Mouse (Mus musculus) CH12.LX (cell line): ENCODE data around the gene Bclaf1. TPM values are rescaled to one million over a fixed set of nuclear protein-coding genes. Genes with fewer than 3 reads are reported as not detected.

ENCODE experiments used
- DNase-seq: peaks from one replicate; pipeline ENCODE4 v3.0.0-alpha.2; 2013; ENCODE audit errors: extremely low read depth
- H3K27ac ChIP-seq: 2 replicates; pipeline ENCODE4 v1.5.1; 2012; ENCODE audit warnings: low read depth, mild to moderate bottlenecking, control low read depth, moderate library complexity; ENCODE audit not compliant: insufficient read depth
- H3K27me3 ChIP-seq: replicated peaks from 2 replicates; pipeline ENCODE3; 2012; ENCODE audit warnings: inconsistent platforms
- H3K36me3 ChIP-seq, 2 experiments: replicated peaks in 1 of 2; 2 replicates each; pipeline versions ENCODE3 to v1.6.1; 2012; ENCODE audit warnings: inconsistent platforms in 1 of 2, low read length in 1 of 2, mild to moderate bottlenecking in 1 of 2, mixed read lengths in 1 of 2, moderate library complexity in 1 of 2; ENCODE audit not compliant: control insufficient read depth in 1 of 2, insufficient read depth in 1 of 2
- H3K4me1 ChIP-seq, 2 experiments: 2 replicates each; pipeline ENCODE4 v1.6.1; 2012; ENCODE audit warnings: inconsistent platforms in 1 of 2, moderate library complexity in 1 of 2; ENCODE audit not compliant: insufficient read depth in 2 of 2, control insufficient read depth in 1 of 2
- H3K4me2 ChIP-seq: 2 replicates; pipeline ENCODE4 v1.6.1; 2012; ENCODE audit warnings: low read depth, mild to moderate bottlenecking, control low read depth; ENCODE audit not compliant: poor library complexity, insufficient read depth, severe bottlenecking
- H3K4me3 ChIP-seq, 3 experiments: fragments of 150-350 bp in 1 of 3; sonication (generic) in 1 of 3; replicated peaks in 1 of 3; 2 replicates each; pipeline versions ENCODE3 to v1.5.1; 2011 to 2012; ENCODE audit warnings: low read depth in 2 of 3, low read length in 2 of 3, mild to moderate bottlenecking in 2 of 3, moderate library complexity in 2 of 3, control low read depth in 1 of 3, improper control_type of control experiment in 1 of 3, inconsistent platforms in 1 of 3, mixed read lengths in 1 of 3; ENCODE audit not compliant: poor library complexity in 1 of 3
- H3K79me2 ChIP-seq: replicated peaks from 2 replicates; pipeline ENCODE4 v1.6.1; 2012; ENCODE audit warnings: mild to moderate bottlenecking, moderate library complexity; ENCODE audit not compliant: control insufficient read depth, poor library complexity, insufficient read depth, severe bottlenecking; ENCODE audit errors: extremely low read depth
- H3K9ac ChIP-seq: 2 replicates; pipeline ENCODE4 v1.6.1; 2012; ENCODE audit warnings: low read depth, mild to moderate bottlenecking, control low read depth, moderate library complexity; ENCODE audit not compliant: insufficient read depth
- H3K9me3 ChIP-seq: replicated peaks from 2 replicates; pipeline ENCODE3; 2012; ENCODE audit warnings: low read length, inconsistent platforms, mixed read lengths
- BHLHE40 ChIP-seq: IDR thresholded peaks from 2 replicates; pipeline ENCODE4 v1.6.1; 2011; ENCODE audit warnings: mild to moderate bottlenecking, low read depth, low read length, improper control_type of control experiment
- CHD2 ChIP-seq: IDR thresholded peaks from 2 replicates; pipeline ENCODE4 v1.6.1; 2011; ENCODE audit warnings: low read length, improper control_type of control experiment
- CTCF ChIP-seq, 2 experiments: IDR thresholded peaks in 1 of 2; conservative IDR thresholded peaks in 1 of 2; 2 replicates each; pipeline ENCODE4 v1.5.1; 2011 to 2012; ENCODE audit warnings: low read depth in 2 of 2, low read length in 2 of 2, improper control_type of control experiment in 1 of 2, inconsistent platforms in 1 of 2, mild to moderate bottlenecking in 1 of 2, moderate library complexity in 1 of 2
- EP300 ChIP-seq: IDR thresholded peaks from 2 replicates; pipeline ENCODE4 v1.6.1; 2011; ENCODE audit warnings: low read length, improper control_type of control experiment
- ETS1 ChIP-seq: conservative IDR thresholded peaks from 2 replicates; pipeline ENCODE4 v1.6.1; 2012; ENCODE audit warnings: low read depth, mild to moderate bottlenecking, inconsistent platforms, low read length, improper control_type of control experiment, moderate library complexity
- IRF4 ChIP-seq: IDR thresholded peaks from 2 replicates; pipeline ENCODE4 v1.6.1; 2014; ENCODE audit warnings: low read depth, mild to moderate bottlenecking, inconsistent platforms, low read length, improper control_type of control experiment
- JUN ChIP-seq: IDR thresholded peaks from 2 replicates; pipeline ENCODE4 v1.6.1; 2011; ENCODE audit warnings: low read depth, mild to moderate bottlenecking, low read length, improper control_type of control experiment, moderate library complexity; ENCODE audit not compliant: insufficient read depth
- MAFK ChIP-seq: IDR thresholded peaks from 2 replicates; pipeline ENCODE4 v1.6.1; 2011; ENCODE audit warnings: low read length, improper control_type of control experiment; ENCODE audit not compliant: insufficient replicate concordance
- MAZ ChIP-seq: IDR thresholded peaks from 2 replicates; pipeline ENCODE4 v1.6.1; 2012; ENCODE audit warnings: low read depth, mild to moderate bottlenecking, inconsistent platforms, low read length, improper control_type of control experiment, moderate library complexity
- MYC ChIP-seq: IDR thresholded peaks from 2 replicates; pipeline ENCODE4 v1.6.1; 2011; ENCODE audit warnings: low read depth, mild to moderate bottlenecking, improper control_type of control experiment, low read length
- NRF1 ChIP-seq: IDR thresholded peaks from 2 replicates; pipeline ENCODE4 v1.6.1; 2014; ENCODE audit warnings: low read depth, mild to moderate bottlenecking, inconsistent platforms, low read length, improper control_type of control experiment, moderate library complexity
- PAX5 ChIP-seq: IDR thresholded peaks from 2 replicates; pipeline ENCODE4 v1.6.1; 2012; ENCODE audit warnings: low read length, inconsistent platforms, mixed read lengths
- POLR2AphosphoS2 ChIP-seq: IDR thresholded peaks from 2 replicates; pipeline ENCODE4 v1.6.1; 2011; ENCODE audit warnings: low read depth, low read length, improper control_type of control experiment
- RAD21 ChIP-seq: IDR thresholded peaks from 2 replicates; pipeline ENCODE4 v1.6.1; 2011; ENCODE audit warnings: low read depth, mild to moderate bottlenecking, low read length, improper control_type of control experiment, moderate library complexity
- SMC3 ChIP-seq: IDR thresholded peaks from 2 replicates; pipeline ENCODE4 v1.6.1; 2011; ENCODE audit warnings: low read depth, low read length, improper control_type of control experiment
- TCF12 ChIP-seq: IDR thresholded peaks from 2 replicates; pipeline ENCODE4 v1.6.1; 2014; ENCODE audit warnings: low read depth, mild to moderate bottlenecking, inconsistent platforms, low read length, improper control_type of control experiment
- USF1 ChIP-seq: IDR thresholded peaks from 2 replicates; pipeline ENCODE4 v1.6.1; 2014; ENCODE audit warnings: low read depth, mild to moderate bottlenecking, inconsistent platforms, low read length, improper control_type of control experiment
- ZKSCAN1 ChIP-seq: IDR thresholded peaks from 2 replicates; pipeline ENCODE4 v1.6.1; 2012; ENCODE audit warnings: low read depth, inconsistent platforms, low read length, improper control_type of control experiment, borderline replicate concordance
- dilution Hi-C: fragments of 300-500 bp; cut with MboI; formaldehyde crosslinking; loops from 2 replicates; pipeline ENCODE4 v1.14.3; 2020; ENCODE audit warnings: low sequenced_read_pairs; ENCODE audit not compliant: extremely low pct_unique_long_range_greater_than_20kb, extremely low pct_ligation_motif_present
- in situ Hi-C: fragments of 300-500 bp; cut with MboI; formaldehyde crosslinking; loops from 3 replicates; pipeline ENCODE4 v1.14.3; 2019; ENCODE audit warnings: low sequenced_read_pairs, low pct_ligation_motif_present, low pct_unique_long_range_greater_than_20kb, mixed read lengths
- polyA plus RNA-seq: library from polyadenylated mRNA; unstranded; fragments of >175 nt; gene quantifications from 2 replicates; pipeline ENCODE4 v1.2.1, GENCODE M21; 2012; ENCODE audit warnings: low read depth; ENCODE audit not compliant: insufficient read length
- total RNA-seq, 2 experiments: library from RNA; depleted of rRNA; stranded (reverse); fragments of 300-350 nt in 1 of 2; fragments of >200 nt in 1 of 2; gene quantifications; 2 replicates each; pipeline ENCODE4 v1.2.3; 2012 to 2014

Bclaf1 gene
- total and polyA plus RNA-seq, 3 experiments: 84.2 to 242 (median 186) TPM

DNA sequence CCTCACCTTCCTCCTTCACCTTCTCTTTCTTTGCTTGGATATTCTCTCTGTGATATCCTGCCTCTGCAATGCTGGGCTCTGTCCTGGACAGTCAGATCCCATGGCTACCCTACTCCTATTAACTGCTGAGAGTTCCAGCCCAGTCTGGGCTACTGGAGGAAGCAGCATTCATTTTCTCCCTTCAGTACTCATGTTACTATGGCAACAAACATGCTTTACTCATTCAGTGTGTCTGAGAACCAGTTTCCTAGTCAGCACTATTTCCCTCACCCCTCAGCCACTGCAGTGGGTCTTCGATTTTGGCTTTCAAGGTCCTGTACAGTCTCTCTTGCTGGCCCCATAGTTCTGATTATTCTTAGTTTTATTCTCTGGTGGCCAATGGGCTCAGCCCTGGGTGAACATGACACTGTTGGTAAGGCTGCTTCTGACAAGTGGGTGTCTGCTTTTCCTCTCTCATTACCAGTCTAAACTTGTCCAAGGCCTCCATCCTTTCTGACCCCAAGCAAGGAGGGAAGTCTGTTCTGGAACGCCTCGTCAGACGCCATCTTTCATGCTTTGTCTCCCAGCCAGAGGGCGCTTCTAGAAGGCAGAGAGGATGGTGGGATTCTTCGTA is 70.6 kb downstream of the Bclaf1 start:
- in situ Hi-C loops (no loop called here), dilution Hi-C loops (no loop called here)
- no peak for DNase-seq
- Histone ChIP-seq H3K36me3 (no peaks in the 10 kb centered on the region), H3K9me3 (no peaks in the 10 kb centered on the region), H3K4me3 (no peak overlapping the region), H3K4me1 (peaks cover 0 to 6% of the 10 kb centered on the region in 2 experiments; a peak in 1 of 4 replicates), H3K9ac (no peak overlapping the region), H3K4me2 (no peak overlapping the region), H3K79me2 (no peaks in the 10 kb centered on the region), H3K27ac (no peak overlapping the region), H3K27me3 (peaks cover 3% of the 10 kb centered on the region)
- no peak for TF ChIP-seq RAD21
- TF ChIP-seq TCF12: no peak
- no peak for TF ChIP-seq SMC3
- no peak for TF ChIP-seq MAFK
- no peak for TF ChIP-seq CTCF (conservative IDR thresholded peaks at IDR 0.05 in 1 of 2, IDR thresholded peaks at IDR 0.05 in 1 of 2; ENCODE audit: low read depth in 2 of 2, low read length in 2 of 2)
- no peak for TF ChIP-seq ZKSCAN1
- TF ChIP-seq JUN: no peak
- TF ChIP-seq IRF4: no peak
- TF ChIP-seq BHLHE40: no peak
- no peak for TF ChIP-seq MAZ
- no peak for TF ChIP-seq USF1
- no peak for TF ChIP-seq NRF1
- TF ChIP-seq PAX5: no peak
- no peak for TF ChIP-seq POLR2AphosphoS2
- TF ChIP-seq EP300: no peak
- no peak for TF ChIP-seq CHD2
- TF ChIP-seq ETS1: no peak
- no peak for TF ChIP-seq MYC

DNA sequence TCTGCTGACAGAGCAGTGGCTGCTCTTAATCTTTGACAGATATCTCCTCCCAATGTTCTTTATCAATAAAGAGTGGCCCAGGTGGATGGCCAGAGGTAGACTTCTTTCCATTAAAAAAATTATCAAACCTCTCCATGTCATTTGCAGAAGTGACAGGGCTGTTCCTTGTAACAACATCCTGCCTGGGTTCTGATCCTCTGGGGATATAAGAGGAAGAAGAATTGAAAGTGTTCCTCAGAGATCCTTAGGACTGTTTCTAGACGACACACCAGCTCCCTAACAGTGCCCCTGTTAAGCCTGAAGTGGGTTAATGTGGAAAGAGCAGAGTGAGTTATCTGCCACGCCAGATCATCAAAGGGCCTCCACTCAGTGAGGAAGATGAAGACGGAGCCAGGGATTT is 78.3 kb downstream of the Bclaf1 start:
- peaks cover 3% of the 10 kb centered on the region for H3K27me3 ChIP-seq
- no peak for TF ChIP-seq CTCF (conservative IDR thresholded peaks at IDR 0.05 in 1 of 2, IDR thresholded peaks at IDR 0.05 in 1 of 2; ENCODE audit: low read depth in 2 of 2, low read length in 2 of 2)
- TF ChIP-seq, all 38 proteins: peak for 0
- no peak overlapping the region for H3K27ac ChIP-seq
- no peak for DNase-seq
- dilution Hi-C loops: no loop called here
- no peak overlapping the region for H3K9ac ChIP-seq
- H3K4me3 ChIP-seq: no peak overlapping the region
- no peaks in the 10 kb centered on the region for H3K36me3 ChIP-seq
- in situ Hi-C loops: no loop called here
- peaks cover 0 to 8% of the 10 kb centered on the region in 2 experiments; a peak in 1 of 4 replicates for H3K4me1 ChIP-seq
- H3K79me2 ChIP-seq: no peaks in the 10 kb centered on the region
- H3K4me2 ChIP-seq: no peak overlapping the region
- no peaks in the 10 kb centered on the region for H3K9me3 ChIP-seq

Other genes with a start within 250 kb of the Bclaf1 start
- 7.4 and 8.8 TPM in 2 replicates for gene Map7, start 164.0 kb upstream of the Bclaf1 start, total RNA-seq (2012; rRNA removed)
- 21.6 and 23.3 TPM in 2 replicates for gene Map7, start 164.0 kb upstream of the Bclaf1 start, total RNA-seq (2014; rRNA removed)
- 31.1 and 48.0 TPM in 2 replicates for gene Map7, start 164.0 kb upstream of the Bclaf1 start, polyA plus RNA-seq
- gene Mtfr2, start 35.3 kb downstream of the Bclaf1 start, total RNA-seq (2012; rRNA removed): 4.0 and 4.4 TPM in 2 replicates
- 3.2 and 3.8 TPM in 2 replicates for gene Mtfr2, start 35.3 kb downstream of the Bclaf1 start, total RNA-seq (2014; rRNA removed)
- gene Mtfr2, start 35.3 kb downstream of the Bclaf1 start, polyA plus RNA-seq: 15.3 and 16.9 TPM in 2 replicates